Mouse (Mus musculus) testis, adult 2 months (tissue): Measurements from ENCODE around the gene Tmprss5.

Experiments used
- CTCF ChIP-seq: fragments of 200-500 bp; IDR thresholded peaks from 2 replicates; pipeline ENCODE4 v1.5.1; 2012; ENCODE audit warnings: low read depth, mild to moderate bottlenecking, inconsistent platforms, low read length, moderate library complexity; ENCODE audit not compliant: control insufficient read depth, insufficient read depth, insufficient replicate concordance
- POLR2A ChIP-seq: fragments of 200-500 bp; IDR thresholded peaks from 2 replicates; pipeline ENCODE4 v1.6.1; 2012; ENCODE audit warnings: low read depth, mild to moderate bottlenecking, inconsistent platforms, low read length, moderate library complexity; ENCODE audit not compliant: control insufficient read depth

DNA sequence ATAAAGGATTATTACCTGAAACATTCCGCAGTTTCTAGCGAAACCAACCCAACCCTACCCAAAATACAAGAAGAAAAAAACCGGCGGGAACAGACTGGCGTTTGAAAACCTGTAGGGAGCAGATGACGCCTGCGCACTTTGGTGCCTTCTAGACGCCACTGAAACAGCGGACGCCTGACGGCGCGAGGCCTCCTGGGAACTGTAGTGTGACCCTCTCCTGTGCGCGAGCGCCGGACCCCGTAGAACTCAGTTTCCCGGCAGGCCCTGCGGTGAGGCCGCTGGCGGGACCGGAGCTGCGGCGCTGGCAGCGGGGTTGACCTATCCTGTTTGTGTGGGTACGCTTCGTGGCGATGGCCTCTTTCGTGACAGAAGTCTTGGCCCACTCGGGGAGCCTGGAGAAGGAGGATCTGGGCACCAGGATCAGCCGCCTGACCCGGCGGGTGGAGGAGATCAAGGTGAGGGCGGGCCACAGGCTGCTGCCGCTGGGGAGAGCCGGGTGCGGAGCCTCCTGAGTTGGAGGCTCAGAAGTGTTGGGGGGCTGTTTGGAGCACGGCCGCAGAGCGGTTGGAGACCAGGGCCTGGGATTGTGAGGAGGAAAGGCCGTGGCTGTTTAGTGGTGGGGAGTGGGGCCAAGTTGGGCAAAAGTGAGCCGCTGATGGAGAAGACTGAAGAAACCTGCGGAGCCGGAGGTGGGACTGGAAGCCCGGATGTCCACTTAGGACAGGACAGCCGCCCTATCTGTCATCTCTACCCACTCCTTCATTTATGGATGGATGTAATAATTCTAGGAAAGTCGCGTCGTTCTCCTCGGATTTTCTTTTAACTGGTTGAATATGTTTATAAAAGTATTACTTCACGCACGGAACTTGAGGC, 25.5 kb upstream of the Tmprss5 start, which contains the start of gene Zw10:
- TF ChIP-seq CTCF (no peak), POLR2A (peak; percentile 94)
